Mouse (Mus musculus) skeletal muscle tissue, adult 2 months (tissue): ENCODE results near the gene Svop.

Experiments used
- DNase-seq: peaks from one replicate; pipeline ENCODE4 v3.0.0-alpha.2; 2012; ENCODE audit warnings: low read depth, low spot score

Svop gene

DNA sequence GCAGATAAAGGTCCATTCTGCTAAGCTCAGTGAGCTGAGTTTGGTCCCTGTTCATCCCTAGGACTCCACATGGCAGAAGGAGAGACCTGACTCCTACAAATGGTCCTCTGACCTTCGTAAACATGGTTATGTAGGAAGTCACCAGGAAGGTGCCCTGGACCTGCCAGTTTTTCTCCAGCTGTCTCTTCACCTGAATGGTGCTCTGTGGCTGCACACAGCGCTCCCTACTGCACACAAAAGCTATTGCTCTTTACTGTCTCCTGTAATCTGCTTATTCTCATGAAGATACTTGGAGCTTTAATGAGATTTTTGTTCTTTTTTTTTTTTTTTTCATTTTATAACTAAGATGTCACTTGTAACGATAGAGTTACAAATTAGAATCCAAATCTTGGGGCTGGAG, 44.8 kb downstream of the Svop start:
- no peak for DNase-seq

- DNase-seq: no peak
These were observed 45.2 kb downstream of the Svop start for GRCm38 (mm10) chr5:114046151-114046550.

DNA sequence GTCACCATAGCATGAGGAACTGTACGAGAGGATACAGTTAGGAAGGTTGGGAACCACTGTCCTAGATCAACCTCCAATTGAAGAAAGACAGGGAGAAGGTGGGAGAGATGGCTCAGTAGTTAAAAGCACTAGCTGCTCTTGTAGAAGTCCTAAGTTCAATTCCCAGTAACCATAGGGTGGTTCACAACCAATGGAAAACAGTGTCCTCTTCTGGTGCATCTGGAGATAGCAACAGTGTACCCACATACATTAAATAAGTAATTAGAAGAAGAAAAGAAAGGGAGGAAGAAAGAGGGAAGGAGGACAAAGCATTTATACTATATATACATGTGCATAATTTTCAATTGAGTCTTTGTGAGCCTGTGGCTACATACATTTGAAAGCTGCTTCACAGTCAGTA, 46.2 kb downstream of the Svop start:
- DNase-seq: no peak

GRCm38 (mm10) chr5:114043800-114044199, 47.6 kb downstream of the Svop start:
- no peak for DNase-seq

DNA sequence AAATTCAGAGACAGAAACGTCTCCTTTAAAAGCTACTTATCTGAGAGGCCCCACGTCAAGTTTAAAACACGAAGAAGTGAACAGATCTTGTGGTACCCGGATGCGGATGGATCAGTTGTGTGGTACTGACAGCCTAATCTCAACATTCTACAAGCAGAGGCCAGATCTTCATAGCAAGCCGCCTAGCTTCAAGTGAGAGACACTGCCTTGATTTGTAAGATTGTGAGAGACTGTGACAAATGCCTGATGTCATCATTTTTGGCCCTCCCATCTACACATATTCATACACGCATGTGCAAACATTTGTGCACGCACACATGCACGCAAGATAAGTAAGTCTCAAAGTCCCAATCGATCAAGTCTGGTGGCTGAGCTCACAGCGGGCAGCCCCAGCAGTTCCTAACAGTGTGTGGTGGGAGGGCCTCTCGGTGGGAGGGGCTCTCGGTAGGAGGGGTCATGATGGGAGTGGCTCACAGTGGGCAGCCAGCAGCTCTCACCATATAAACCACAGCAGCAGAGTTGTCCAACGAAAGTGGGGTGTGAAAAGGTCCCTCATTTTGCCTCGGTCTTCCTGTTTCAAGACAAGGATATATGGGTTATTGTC, 49.9 kb downstream of the Svop start:
- DNase-seq: no peak

- no peak for DNase-seq
These were observed 50.5 kb downstream of the Svop start for GRCm38 (mm10) chr5:114040911-114041310.

GRCm38 (mm10) chr5:114040508-114040907, 50.9 kb downstream of the Svop start:
- no peak for DNase-seq

DNA sequence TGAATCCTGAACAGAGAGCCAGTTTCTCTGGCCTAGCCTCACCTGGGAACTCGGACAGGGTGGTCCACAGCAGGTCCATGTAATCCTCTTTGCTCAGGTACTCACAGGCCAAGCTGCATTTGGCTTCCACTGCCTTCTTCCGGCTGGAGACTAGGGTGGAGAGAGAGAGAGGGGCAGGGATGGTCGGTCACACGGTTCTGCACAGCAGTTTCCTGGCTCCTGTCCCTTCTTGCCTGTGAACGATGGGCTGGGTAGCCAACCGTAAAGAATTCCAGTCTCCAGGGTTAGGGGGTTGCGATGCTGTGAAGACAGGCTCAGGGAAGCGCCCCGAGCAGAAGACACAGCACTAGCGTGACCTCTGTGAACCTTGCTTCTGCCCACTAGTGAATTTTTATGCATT, 56.3 kb downstream of the Svop start:
- no peak for DNase-seq

- no peak for DNase-seq
These were observed 57.0 kb downstream of the Svop start for GRCm38 (mm10) chr5:114034393-114034792.

DNA sequence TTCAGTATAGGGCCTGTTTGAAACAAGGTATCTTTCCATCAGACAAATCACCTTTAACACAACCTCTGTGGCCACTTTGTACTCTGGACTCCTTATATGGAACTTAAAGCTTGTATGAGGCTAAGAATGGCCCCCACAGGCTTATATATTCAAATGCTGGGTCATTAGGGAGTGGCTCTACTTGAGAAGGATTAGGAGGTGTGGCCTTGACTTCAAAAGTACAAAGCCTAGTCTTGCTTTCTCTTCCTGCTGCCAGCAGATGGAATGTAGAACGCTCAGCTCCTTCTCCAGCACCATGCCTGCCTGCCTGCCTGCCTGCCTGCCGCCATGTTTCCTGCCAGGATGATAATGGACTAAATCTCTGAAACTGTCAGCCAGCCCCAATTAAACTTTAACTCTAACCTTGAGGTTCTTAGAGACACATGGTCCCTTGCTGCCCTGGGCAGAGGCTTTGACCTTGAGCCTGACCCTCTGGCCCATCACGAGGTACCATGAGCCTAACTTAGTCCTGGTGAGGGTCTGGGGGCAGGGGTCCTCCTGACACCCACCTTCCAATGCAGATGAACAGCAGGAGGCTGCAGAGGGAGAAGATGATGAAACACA, 59.1 kb downstream of the Svop start:
- DNase-seq: no peak

DNA sequence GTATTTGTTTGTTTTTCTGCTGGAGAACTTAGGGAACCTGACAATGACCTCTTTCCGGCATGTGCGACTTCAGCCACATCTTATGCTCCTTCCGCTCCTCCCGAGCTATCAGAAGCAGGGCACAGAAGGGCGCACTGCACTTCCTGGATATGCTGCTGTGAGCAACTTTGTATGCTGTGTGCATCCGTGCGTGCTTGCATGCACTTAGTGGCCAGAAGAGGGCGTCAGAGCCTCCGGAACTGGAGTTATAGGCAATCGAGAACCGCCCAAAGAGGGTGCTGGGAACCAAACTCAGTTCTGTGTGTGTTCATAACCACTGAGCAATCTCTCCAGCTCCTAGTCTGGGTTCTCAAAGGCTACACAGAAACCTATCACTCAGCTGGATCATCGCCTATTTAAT, 60.7 kb downstream of the Svop start:
- DNase-seq: no peak

DNA sequence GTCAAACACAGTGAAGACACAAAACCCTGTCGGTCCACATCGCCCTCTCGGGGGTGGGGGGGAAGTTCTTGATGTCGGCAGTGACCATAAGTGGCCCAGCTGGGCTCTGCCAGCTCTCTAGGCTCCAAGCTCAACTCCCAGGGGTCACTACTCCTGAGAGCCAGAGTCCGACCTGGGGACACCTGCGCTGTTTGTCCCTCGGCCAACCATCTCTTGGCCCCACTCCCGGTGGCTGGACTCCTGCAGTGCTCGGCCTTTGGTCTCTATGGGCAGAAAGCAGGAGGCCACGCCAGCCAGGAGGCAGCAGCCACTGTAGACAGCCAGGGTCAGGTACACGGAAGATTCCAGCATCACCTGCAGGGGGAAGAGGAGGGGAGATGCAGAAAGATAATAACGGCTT, 63.3 kb downstream of the Svop start:
- no peak for DNase-seq

DNA sequence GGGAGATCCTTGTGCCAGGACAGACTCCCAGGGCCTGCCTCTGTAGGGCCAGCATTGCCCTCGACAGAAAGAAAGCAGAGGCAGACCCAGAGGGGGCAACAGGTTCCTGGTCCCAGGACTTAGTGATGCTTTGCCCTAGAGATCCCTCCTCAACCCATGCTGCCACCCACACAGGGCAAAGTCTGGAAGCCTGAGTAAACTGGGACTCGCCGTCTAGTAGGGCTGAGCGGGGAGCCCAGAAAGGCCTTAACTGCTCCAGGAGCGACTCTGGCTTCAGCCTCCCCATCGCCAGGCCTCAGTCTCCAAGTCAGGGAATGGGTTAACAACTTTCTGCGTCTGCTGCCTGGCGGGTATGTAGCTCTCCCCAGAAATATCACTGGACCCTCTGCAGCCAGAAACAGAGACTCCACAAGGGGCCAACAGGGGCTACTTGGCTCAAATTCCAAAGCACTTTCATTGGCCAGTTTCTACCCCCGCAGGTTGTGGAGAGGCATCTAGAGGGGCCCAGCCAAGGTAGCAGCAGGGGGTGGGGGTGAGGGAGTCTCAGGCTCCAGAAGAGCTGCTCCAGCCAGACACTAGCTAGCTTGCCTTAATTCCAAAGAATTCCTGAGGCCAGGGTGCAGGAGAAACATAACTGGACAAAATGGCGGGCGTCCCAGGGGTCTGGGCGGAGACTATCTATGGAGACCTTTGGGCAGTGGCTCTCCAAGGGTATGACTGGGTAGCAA, 64.0 kb downstream of the Svop start:
- no peak for DNase-seq

- no peak for DNase-seq
These were observed 66.5 kb downstream of the Svop start for GRCm38 (mm10) chr5:114024885-114025284.

GRCm38 (mm10) chr5:114024390-114024789, 67.0 kb downstream of the Svop start:
- DNase-seq: no peak

GRCm38 (mm10) chr5:114015121-114015520, 76.2 kb downstream of the Svop start:
- DNase-seq: no peak

- no peak for DNase-seq
These were observed 82.3 kb downstream of the Svop start for GRCm38 (mm10) chr5:114009049-114009448.

- no peak for DNase-seq
These were observed 83.5 kb downstream of the Svop start for GRCm38 (mm10) chr5:114007753-114008453.

DNA sequence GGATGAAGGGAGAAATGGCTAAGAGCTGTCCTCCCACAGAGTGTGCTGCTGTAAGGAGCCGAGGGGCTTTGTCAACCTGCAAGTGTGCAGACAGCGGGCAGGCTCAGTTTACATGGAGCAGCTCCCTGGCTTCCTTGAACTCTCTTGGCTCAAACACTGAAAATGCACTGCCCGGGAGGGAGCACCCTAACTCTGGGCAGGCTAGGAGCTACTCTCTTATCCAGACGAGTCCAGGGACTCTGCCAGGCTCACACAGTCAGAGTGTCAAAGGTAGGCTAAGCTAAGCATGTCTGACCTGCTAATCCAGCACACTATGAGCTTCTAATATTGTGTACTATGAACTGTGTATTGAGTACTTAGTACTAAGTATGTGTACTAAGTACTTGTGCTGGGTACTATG, 84.4 kb downstream of the Svop start:
- DNase-seq: no peak

DNA sequence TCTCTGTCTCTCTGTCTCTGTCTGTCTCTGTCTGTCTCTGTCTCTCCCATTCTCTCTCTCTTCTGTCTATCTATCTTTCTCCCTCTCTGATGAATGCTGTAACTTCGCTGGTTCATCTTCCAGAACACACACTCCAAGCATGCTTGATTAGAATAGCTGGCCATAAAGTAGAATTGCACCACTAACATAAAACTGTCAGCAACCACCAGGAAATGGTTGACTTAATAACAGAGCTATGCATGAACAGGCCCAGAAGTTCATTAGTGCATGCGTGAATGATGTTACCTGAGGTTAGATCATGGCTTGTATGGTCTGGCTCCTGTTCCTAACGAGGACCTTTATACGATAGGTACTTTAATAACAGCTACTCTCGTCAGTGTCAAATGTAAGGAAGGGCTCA, 86.3 kb downstream of the Svop start:
- no peak for DNase-seq

GRCm38 (mm10) chr5:114004573-114004972, 86.8 kb downstream of the Svop start:
- DNase-seq: no peak

DNA sequence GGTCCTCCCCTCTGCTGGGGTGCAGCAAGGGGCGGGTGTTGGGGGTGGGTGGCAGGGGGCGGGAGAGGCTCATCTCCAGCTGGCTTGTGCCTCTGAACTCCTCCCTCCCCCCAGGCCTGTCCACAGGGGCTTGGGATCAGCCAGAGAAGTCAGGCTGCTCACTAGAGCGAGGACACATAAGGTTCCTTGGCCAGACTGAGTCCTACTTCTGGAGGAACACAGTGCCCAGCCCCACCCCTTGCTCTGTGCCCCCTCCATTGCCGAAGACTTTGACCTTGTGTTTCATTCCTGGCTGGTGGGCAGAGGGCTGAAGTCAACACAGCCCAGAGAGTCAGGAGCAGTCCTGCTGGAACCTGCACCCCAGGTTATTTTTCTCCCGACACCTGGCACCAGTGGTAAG, 87.8 kb downstream of the Svop start, which contains the start of gene Dao:
Gene Dao (plus strand): TSS at position 162 of the 400 bp plus-strand sequence.
- no peak for DNase-seq
